Mouse (Mus musculus): ENCODE data around the gene Misp. TPM values are rescaled to one million over a fixed set of nuclear protein-coding genes. Genes with fewer than 3 reads are reported as not detected.

The Misp gene
- polyA plus RNA-seq, 1 experiment, result 0.41 TPM

GRCm38 (mm10) chr10:79840644-79841551 is 20.1 kb downstream of the Misp start:
- TF ChIP-seq POLR2A (IDR thresholded peaks at IDR 0.05; ENCODE audit: borderline replicate concordance, insufficient read depth, low read length) (peak; percentile 23; the same call in 1 of the 2 replicates), CTCF (IDR thresholded peaks at IDR 0.05; ENCODE audit: borderline replicate concordance, insufficient read depth, low read depth, low read length) (no peak)
- Histone ChIP-seq H3K4me3 (replicated peaks; ENCODE audit: insufficient read depth, low read depth, low read length) (peak overlapping the region; percentile 61), H3K27ac (ENCODE audit: insufficient read depth, low read length) (peak overlapping the region; percentile 64; the same call in 1 of the 2 replicates), H3K27me3 (ENCODE audit: control insufficient read depth, insufficient read depth, low read length) (no peaks in the 10 kb centered on the region), H3K4me1 (ENCODE audit: control insufficient read depth, insufficient read depth, low read length) (peaks cover 5% of the 10 kb centered on the region; the same call in 1 of the 2 replicates)
- 2% methylated on average over 24 of the region's 24 CpGs for WGBS
- DNase-seq, result peak; percentile 64 to 68

- Histone ChIP-seq H3K4me1 (ENCODE audit: control insufficient read depth, insufficient read depth, low read length) (peaks cover 5% of the 10 kb centered on the region; the same call in 1 of the 2 replicates), H3K27ac (ENCODE audit: insufficient read depth, low read length) (no peak overlapping the region), H3K4me3 (replicated peaks; ENCODE audit: insufficient read depth, low read depth, low read length) (no peak overlapping the region), H3K27me3 (ENCODE audit: control insufficient read depth, insufficient read depth, low read length) (no peaks in the 10 kb centered on the region)
- TF ChIP-seq CTCF (IDR thresholded peaks at IDR 0.05; ENCODE audit: borderline replicate concordance, insufficient read depth, low read depth, low read length) (no peak), POLR2A (IDR thresholded peaks at IDR 0.05; ENCODE audit: borderline replicate concordance, insufficient read depth, low read length) (no peak)
- no peak for DNase-seq
- 75% methylated on average over 3 of the region's 3 CpGs for WGBS
Observed at GRCm38 (mm10) chr10:79842322-79842721, 21.5 kb downstream of the Misp start.

DNA sequence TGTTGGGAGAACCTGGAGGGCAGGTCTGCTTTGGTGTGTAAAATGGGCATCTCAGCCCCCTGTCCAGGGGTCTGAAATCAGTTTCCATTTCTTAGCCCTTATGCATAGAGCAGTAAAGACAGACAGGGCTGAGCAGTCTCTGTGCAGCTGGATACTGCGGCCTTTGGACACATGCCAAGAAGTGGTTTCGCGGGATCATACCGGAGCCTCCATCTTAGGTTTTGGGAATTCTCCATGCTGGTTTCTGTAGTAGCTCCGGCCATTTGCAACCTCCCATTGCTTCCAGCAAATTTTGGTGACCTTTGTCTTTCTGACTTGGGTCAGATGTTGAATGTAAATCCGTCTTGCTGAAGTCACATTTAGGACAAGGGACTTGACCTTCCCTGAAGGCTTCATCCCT is 22.7 kb downstream of the Misp start:
- no peak overlapping the region for H3K27ac ChIP-seq (ENCODE audit: insufficient read depth, low read length)
- 36% methylated on average over 6 of the region's 6 CpGs for WGBS
- TF ChIP-seq POLR2A (IDR thresholded peaks at IDR 0.05; ENCODE audit: borderline replicate concordance, insufficient read depth, low read length) (no peak), CTCF (IDR thresholded peaks at IDR 0.05; ENCODE audit: borderline replicate concordance, insufficient read depth, low read depth, low read length) (no peak)
- peaks cover 5% of the 10 kb centered on the region; the same call in 1 of the 2 replicates for H3K4me1 ChIP-seq (ENCODE audit: control insufficient read depth, insufficient read depth, low read length)
- no peak overlapping the region for H3K4me3 ChIP-seq (replicated peaks; ENCODE audit: insufficient read depth, low read depth, low read length)
- DNase-seq, result no peak
- no peaks in the 10 kb centered on the region for H3K27me3 ChIP-seq (ENCODE audit: control insufficient read depth, insufficient read depth, low read length)

- DNase-seq, result no peak
- Histone ChIP-seq H3K27ac (ENCODE audit: insufficient read depth, low read length) (no peak overlapping the region), H3K4me3 (replicated peaks; ENCODE audit: insufficient read depth, low read depth, low read length) (no peak overlapping the region), H3K4me1 (ENCODE audit: control insufficient read depth, insufficient read depth, low read length) (no peaks in the 10 kb centered on the region; the same call in 1 of the 2 replicates), H3K27me3 (ENCODE audit: control insufficient read depth, insufficient read depth, low read length) (no peaks in the 10 kb centered on the region)
- 75% methylated on average over 5 of the region's 5 CpGs for WGBS
- no peak for TF ChIP-seq CTCF (IDR thresholded peaks at IDR 0.05; ENCODE audit: borderline replicate concordance, insufficient read depth, low read depth, low read length)
- no peak for TF ChIP-seq POLR2A (IDR thresholded peaks at IDR 0.05; ENCODE audit: borderline replicate concordance, insufficient read depth, low read length)
Observed at GRCm38 (mm10) chr10:79846553-79846952, 25.8 kb downstream of the Misp start.

DNA sequence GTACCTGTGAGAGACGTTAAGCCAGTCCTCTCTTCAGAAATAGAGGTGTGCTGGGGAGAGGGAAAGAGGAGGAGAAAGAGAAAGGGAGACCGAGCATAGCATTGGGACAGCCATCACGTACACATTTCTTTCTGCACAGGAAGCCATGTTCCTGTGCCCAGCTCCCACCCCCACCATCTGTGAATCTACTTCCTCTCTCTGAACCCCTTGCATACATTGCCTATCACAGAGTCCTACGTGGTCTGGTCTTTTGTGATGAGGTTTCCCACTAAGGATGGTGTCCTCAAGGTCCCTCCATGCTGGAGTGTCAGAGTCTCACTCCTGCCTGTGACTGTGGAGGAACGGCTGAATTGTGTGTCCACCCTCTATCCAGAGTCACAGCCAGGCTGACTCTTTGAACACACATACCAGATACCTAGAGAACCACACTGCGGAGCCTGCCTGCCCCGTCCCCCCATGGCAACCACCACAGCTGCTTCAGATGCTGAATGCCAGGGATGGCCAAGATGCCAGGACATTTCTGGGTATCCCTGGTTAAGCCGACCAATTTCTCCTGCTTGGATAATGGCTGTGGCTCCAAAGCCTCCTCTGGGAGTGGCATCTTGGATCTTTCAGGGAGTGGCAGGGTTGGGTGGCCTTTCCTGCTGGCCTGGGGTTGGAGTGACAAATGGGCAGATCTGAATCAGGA is 29.3 kb downstream of the Misp start:
- DNase-seq, result no peak
- H3K4me1 ChIP-seq (ENCODE audit: control insufficient read depth, insufficient read depth, low read length), result peaks cover 7% of the 10 kb centered on the region
- WGBS, result 61% methylated on average over 8 of the region's 8 CpGs
- H3K4me3 ChIP-seq (replicated peaks; ENCODE audit: insufficient read depth, low read depth, low read length), result no peak overlapping the region
- H3K27ac ChIP-seq (ENCODE audit: insufficient read depth, low read length), result no peak overlapping the region
- TF ChIP-seq POLR2A (IDR thresholded peaks at IDR 0.05; ENCODE audit: borderline replicate concordance, insufficient read depth, low read length) (no peak), CTCF (IDR thresholded peaks at IDR 0.05; ENCODE audit: borderline replicate concordance, insufficient read depth, low read depth, low read length) (no peak)
- no peaks in the 10 kb centered on the region for H3K27me3 ChIP-seq (ENCODE audit: control insufficient read depth, insufficient read depth, low read length)

DNA sequence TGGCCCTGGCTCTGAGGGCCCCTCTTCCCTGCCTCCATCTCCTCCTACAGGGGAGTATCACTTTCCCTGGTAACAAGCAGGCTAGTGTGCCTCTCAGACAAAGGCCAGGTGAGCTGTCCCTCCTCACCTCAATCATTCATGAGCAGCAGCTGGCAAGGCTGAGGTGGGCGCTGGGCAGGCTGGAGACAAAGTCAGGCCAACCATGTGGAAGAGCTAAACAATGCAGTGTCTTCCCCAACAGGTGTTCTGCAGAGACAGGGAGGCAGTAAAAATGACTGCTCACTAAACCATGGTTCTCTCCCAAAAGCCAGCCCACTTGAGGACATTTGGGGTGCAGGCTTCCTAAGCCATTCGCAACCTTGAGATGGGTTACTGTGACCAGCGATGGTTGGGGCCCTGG is 30.9 kb downstream of the Misp start:
- H3K27me3 ChIP-seq (ENCODE audit: control insufficient read depth, insufficient read depth, low read length), result no peaks in the 10 kb centered on the region
- DNase-seq, result no peak
- 86% methylated on average over 3 of the region's 3 CpGs for WGBS
- no peak for TF ChIP-seq CTCF (IDR thresholded peaks at IDR 0.05; ENCODE audit: borderline replicate concordance, insufficient read depth, low read depth, low read length)
- TF ChIP-seq POLR2A (IDR thresholded peaks at IDR 0.05; ENCODE audit: borderline replicate concordance, insufficient read depth, low read length), result no peak
- H3K27ac ChIP-seq (ENCODE audit: insufficient read depth, low read length), result no peak overlapping the region
- H3K4me1 ChIP-seq (ENCODE audit: control insufficient read depth, insufficient read depth, low read length), result peaks cover 12% of the 10 kb centered on the region
- H3K4me3 ChIP-seq (replicated peaks; ENCODE audit: insufficient read depth, low read depth, low read length), result no peak overlapping the region

DNA sequence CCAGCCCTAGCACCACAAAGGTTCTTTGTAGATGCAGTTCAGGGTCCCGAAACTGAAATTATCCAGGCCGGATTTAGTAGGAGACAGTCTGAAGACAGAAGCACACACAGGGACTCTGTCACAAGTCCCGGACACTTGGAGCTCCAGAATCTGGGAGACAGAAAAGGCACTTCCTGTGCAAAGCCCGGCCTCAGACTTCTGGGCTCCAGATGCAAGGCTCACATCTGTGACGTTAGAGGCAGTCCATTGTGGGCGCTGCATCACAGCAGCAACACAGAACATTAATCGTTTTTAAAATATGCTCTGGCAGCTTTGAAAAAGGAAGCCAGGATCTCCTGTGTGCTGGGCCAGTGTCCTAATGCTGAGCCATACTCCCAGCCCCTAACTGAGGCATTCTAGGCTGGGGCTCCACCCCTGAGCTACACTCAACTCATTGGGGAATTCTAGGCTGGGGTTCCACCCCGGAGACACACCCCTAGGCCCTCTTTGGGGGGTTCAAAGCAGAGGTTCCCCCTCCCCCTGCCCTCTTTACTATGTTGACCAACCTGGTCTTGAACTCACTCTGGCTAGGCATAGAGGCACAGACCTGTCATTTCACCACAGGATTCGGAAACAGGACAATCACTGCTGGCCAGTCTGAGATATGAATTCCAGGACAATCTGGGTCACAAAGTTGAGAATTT is 31.5 kb downstream of the Misp start:
- Histone ChIP-seq H3K27ac (ENCODE audit: insufficient read depth, low read length) (peak overlapping the region; percentile 74), H3K4me3 (replicated peaks; ENCODE audit: insufficient read depth, low read depth, low read length) (no peak overlapping the region), H3K4me1 (ENCODE audit: control insufficient read depth, insufficient read depth, low read length) (peaks cover 17% of the 10 kb centered on the region), H3K27me3 (ENCODE audit: control insufficient read depth, insufficient read depth, low read length) (no peaks in the 10 kb centered on the region)
- no peak for TF ChIP-seq POLR2A (IDR thresholded peaks at IDR 0.05; ENCODE audit: borderline replicate concordance, insufficient read depth, low read length)
- TF ChIP-seq CTCF (IDR thresholded peaks at IDR 0.05; ENCODE audit: borderline replicate concordance, insufficient read depth, low read depth, low read length), result no peak
- no peak for DNase-seq
- 61% methylated on average over 9 of the region's 9 CpGs for WGBS

Measured in cerebellum, adult 2 months (tissue).